Mouse (Mus musculus): ENCODE data around the gene Vps36.

Gene Vps36

DNA sequence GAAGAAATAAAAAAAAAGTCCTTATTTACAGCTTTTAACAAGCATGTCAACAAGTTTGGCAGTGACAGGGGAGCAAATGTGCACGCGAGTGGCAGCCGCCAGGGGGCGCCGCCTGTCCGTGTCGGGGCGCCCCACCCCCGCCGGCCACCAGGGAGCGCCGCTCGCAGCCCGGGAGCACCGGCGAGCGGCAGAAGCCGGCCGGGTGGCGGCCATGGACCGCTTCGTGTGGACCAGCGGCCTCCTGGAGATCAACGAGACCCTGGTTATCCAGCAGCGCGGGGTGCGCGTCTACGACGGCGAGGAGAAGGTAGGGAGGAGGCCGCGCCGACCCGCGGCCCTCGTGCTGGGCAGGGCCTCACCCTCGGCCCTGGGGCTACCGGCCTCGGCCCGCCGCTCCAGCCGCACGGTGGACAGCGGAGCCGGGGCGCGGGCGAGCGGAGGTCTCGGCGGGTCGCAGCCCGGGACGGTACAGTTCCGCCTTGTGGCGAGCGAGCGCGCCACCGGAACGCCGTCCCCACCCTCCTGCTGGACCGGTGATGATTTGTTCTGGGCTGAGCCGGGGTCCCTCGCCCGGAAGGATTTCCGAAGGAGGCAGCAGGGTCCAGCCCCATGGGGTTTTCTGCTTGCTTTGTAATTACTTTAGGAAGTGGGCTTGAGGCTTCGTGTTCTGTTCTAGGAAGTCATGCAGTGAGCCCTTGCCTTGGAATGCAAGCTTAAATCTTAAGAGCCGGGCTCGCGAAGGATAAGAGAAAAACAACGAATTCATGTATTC is at the start of gene Vps36:
Gene Vps36 (plus strand): TSS at position 150 of the 772 bp plus-strand sequence.
- peak; percentile 60 for DNase-seq (ENCODE audit: low read depth)

DNA sequence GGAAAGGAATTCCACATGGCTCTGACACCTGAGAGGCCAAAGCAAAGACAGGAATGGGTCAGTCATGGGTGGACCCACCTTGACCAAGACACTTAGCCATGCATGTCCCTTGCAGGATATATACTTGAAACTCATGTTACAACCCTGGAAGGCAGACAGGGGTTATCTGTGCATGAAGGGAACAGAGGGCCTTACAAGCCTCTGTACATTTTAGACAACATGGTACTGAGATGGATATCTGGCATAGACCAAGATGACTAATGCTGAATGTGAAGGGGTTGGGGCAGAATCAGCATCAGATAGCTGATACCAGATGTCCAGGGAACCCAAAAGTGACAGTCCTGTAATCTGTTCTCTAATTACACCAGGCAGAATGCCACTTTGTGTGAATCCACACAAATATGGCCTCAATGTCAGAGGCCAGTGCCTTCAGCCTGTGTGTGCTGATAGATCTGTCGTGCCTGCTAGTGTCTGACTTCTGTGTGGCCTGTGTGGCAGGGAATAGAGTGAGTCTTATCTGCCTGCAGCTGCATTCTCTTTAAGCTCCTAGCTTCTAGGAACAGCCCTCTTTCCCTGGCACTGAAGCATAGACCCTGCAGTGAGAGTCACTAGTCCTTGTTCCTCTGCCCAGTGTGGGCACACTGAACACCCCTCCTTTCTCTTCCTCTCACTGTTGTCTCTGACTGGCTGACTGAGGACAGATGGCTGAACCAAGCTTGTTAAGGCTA is 48.7 kb upstream of the Vps36 start:
- no peak for DNase-seq (ENCODE audit: low read depth)

DNA sequence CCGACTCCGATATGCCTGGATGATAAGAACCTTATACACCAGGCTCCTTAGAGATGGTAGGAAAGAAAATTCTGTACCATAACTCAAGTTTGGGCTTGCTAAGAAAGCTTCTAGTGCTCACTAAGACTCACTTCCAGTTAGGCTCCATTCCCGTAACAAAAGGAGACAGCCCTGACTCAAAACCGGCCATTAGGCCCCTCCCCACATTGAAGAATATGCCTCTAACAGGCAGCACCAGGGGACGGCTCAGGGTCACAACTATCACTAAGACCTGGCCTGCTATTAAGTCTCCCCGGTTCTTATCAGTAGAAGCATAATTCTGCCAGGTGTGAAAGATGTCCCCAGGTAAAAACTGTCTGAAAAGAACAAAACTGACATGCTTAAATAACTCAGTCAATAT is 46.8 kb upstream of the Vps36 start:
- no peak for DNase-seq (ENCODE audit: low read depth)

DNA sequence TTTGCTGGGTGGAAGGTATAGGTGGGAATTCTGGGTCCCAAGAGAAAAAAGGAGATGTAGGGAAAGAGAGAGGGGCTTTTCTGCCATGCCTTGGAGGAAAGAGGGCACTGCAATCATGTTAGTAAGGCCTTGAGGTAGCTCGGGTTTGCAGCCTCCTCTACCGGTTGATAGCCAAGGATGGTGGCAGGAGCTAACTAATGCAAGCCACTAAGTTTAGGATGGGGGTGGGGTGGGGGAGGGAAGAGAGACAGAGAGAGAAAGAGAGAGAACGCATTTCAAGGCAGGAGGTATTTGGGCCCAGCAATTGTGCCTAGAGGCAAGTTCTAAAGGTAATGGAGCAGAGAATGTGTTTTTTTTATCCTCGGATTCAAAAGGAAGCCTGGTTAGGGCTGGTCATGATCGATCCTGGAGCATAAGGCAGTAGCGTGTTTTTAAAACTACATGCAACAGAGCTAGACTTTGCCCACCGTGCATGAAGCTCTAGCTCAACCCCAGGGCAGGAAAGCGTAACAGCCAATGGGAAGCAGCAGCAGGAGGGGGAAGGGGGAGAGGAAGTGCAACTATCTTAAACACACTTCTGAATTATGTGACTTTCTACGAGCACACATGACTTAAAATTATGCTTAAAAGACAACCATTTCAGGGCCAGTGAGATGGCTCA is 44.8 kb upstream of the Vps36 start:
- DNase-seq (ENCODE audit: low read depth) = no peak

DNA sequence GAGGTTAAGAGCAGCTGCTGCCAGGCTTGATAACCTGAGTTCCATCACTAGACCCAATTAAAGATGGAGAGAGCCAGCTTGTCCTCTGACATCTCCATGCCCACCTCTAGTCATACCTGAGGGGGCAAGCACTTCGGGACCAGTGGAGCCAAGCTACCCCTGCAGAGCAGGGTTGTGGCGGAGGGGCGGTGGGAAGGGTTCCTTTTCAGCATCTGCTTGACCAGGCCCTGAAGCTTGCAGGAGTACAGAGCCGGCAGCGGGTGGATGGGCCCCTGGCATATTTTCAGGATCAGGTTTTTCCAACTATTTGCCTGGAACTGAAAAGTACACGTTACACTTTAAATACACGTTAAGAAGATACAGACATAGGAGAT is 44.3 kb upstream of the Vps36 start:
- no peak for DNase-seq (ENCODE audit: low read depth)

DNA sequence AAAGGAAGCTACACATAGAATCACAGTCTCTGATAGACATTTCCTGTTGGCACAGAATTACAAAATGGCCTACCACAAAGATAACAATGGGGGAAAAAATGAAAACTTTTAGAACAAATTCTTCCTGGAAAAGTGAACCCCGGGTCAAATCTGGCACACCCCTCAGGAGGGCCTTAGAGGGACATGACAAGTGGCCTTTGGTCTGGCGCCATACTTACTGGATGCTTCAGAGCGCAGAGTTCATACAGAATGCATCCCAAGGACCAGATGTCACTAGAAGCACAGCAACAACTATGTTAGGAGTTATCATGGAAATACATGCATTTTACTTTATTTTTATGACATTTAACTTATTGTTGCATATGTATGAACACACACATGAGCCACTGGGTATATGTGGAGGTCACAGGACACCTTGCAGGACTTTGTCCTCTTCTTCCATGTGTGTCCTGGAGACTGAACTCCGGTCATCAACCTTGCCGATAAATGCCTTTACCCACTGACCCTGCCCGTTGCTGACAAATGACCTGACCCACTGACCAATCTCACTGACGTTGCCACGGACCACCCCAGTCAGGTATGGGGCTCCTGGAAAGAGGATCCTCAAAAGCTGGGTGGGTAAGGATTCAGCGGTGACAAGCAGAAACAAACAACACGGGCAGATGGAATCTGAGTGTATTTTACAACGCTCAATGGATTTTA is 42.8 kb upstream of the Vps36 start:
- DNase-seq (ENCODE audit: low read depth) = no peak

DNA sequence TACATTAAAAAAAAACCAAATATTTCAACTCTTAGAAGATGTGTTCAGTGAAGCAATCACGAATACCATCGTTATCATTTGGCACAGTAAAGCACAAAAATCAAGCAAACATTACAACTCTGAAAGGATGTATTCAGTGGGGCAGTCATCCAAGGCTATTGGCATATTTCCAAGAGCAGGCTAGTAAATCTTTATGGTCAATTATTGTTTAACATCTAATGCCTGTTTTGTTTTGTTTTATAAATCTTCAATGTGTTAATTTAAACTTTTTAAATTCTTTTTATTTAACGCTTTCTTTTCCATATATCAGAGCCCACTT is 42.3 kb upstream of the Vps36 start:
- DNase-seq (ENCODE audit: low read depth) = no peak

DNA sequence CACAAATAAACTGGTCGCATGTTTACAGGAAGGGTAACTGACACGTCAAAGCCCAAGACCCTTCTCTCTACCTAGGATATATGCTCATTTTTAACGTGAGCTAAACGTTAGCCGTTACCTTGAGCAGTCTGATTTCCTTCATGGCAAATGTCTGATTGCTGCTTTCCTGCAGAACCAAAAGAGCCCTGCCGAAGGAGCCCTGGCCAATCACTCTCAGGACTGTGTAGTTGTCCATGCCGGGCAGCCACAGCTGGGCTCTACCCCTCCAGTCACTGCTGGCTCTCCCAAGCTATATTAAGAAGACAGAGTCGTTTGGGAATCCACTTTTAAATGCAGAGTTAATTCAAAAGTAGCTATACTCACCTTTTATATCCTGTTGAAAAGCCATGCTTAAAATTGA is 30.4 kb upstream of the Vps36 start:
- no peak for DNase-seq (ENCODE audit: low read depth)

DNA sequence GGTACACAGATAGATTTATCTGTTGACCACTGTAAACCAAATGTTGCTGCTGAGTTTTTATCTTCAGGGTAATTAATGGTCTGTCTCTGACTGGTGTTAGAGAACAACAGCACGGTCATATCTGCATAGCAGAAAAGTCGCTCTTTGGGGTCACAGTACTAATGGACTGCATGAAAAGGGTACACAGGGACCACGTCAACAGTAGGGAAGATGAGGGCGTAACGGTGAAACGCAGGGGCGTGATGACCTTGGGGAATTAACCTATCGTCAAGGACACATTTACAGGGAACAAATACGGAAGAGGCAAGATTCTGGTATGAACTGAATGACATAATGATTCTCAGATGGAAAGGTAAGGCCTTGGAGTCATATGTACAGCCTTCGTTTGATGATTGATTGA is 28.2 kb upstream of the Vps36 start:
- DNase-seq (ENCODE audit: low read depth) = no peak

DNA sequence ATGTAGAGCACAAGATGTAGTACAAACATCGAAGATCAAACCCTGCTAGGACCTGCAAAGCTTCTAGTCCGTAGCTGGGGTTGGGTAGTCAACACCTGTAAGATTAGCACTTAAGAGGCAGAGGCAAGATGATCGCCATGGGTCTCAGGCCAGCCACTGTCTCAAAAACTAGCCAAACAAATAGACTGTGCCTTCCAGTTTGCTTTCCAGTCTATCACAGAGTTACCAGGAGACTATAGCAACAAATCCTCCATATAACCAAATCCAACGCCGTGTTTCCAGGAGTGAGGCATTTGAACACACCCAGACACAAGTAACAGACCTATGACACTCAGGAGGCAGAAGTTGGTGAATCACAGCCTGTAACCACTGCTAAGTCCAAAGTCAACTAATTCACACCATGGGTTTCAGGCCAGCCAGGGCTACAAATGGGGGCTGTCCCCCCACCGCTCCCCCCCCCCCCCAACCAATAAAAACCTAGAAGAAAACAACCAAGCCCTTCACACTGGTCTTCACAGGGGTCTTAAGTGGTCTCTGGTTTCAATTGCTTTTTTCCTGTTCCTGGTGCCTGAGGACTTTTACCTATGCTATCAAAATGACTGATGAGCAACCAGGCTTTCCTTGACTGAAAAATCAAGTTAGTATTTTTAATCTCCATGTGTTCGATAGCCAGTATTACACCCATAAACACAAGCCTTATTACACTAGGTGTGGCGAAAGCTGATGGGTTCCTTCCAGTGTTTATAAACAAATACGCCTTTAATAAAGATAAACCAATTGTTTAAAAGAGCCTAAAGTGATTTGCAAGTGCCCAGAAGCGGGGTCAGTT is 27.1 kb upstream of the Vps36 start:
- DNase-seq (ENCODE audit: low read depth) = no peak

DNA sequence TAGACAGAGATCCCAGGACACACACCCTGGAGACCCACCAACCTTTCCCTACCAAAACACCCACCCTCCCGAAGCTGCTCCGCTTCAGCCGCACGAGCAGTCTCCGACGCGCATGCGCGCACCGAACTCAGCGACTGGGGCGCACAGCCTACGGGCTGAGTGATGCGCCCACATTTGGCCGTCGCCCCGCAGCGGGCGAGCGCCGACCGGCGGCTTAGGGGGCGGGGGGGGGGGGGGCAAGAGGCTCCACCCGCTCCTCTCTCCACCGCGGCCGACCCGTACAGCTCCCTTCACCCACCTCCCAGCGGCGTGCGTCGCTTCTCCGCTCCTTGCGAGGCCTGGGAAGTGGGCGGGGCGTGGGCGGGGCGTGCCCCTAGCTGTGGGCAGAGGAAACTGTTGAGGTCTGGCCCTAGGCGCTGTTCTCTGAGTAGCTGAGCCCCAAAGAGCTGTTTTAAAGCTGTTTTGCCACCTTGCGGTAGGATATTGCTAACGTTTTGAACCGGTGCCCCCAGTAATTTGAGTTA is 26.5 kb upstream of the Vps36 start, which contains the start of gene Nek3:
Gene Nek3 (minus strand): TSS at position 356 of the 524 bp plus-strand sequence.
- peak; percentile 77 for DNase-seq (ENCODE audit: low read depth)

DNA sequence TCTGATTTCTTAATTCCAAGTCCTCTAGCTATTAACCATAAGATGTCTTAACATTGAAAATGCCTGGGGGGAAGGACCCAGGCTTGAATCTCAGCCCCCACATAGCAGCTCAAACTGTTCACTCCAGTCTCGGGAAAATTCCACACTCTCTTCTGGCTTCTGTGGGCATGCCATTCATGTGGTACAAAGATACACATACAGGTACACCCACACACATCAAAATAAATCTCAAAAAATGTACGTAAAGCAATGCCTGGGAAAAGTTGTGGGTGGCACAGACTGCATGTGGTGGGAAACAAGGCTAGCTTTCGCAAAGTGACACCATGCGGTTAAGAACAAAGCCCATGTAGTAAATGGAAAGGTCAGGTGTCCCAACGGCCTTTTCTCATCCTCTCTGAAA is 23.4 kb upstream of the Vps36 start:
- no peak for DNase-seq (ENCODE audit: low read depth)

DNA sequence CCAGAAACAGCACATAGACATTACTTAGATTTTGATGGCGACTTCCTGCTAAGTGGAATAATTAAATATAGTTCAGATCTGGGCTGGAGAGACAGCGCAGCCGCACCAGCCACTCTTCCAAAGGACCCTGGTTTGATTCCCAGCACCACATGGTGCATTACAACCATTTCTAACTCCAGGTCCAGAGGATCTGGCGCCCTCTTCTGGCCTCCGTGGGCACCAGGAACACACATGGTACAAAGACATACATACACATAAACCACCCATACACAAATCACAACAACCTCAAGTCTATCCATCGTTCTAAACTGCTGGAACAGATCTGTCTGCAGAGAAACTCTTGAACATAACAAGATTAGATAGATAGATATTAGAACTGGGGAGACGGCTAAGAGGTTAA is 16.6 kb upstream of the Vps36 start:
- no peak for DNase-seq (ENCODE audit: low read depth)

DNA sequence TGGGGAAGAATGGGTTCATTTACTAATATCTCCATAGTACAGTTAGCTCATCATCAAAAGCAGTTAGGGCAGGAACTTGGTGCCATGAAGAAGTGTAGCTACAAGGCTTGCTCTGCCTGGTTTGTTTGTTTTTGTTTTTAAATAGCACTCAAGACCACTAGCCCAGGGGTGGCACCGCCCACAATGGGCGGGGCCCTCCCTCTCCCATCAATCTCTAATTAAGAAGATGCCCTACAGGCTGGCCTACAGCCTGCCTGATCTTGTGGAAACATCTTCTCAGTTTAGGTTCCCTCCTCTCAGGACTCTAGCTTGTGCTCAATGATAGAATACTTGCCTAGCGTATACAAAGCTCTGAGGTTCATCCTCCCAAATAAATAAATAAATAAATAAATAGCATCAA is 7.7 kb upstream of the Vps36 start:
- peak; percentile 46 for DNase-seq (ENCODE audit: low read depth)

DNA sequence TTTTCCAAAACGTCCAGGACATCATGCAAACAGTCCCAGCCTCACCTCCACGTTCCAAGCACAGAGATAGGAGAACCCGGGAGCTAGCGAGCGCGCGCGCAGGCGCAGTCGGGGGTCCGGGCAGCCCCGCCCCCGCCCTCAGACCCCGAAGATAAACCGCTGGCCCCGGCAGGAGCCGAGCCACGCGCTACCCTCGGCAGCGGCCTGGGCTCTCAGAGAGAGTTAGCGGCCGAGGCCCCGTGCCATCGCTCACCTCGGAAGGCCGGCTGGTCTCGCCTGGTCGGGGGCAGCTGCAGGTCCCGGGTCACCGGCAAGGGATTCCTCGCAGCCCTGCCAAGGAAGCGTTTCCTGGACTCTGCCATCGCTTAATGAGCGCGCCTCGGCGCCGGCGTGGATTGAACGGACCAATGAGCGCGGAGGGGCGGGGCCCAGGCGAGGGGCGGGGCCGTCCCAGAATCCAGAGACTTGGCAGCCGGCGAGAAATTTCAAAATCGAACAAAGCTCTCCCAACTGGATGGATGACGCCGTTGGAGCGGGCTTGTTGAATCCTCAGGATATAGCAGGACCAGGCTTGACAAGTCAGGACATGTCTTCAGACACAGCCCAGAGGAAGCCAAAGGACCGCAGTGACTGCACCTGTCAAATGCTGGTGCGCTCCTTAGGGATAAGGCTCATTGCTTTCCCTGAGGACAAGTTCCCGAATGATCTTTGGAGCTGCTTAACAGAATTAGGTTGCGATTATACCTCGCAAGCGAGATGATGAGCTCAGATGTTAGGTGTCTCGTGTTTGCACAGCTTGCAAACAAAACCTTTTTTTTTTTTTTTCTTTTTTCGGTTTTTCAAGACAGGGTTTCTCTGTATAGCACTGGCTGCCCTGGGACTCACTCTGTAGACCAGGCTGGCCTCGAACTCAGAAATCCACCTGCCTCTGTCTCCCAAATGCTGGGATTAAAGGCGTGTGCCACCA is 6.9 kb upstream of the Vps36 start, which contains the start of gene Ckap2:
Gene Ckap2 (minus strand): TSS at position 389 of the 967 bp plus-strand sequence.
- DNase-seq (ENCODE audit: low read depth) = peak; percentile 85

DNA sequence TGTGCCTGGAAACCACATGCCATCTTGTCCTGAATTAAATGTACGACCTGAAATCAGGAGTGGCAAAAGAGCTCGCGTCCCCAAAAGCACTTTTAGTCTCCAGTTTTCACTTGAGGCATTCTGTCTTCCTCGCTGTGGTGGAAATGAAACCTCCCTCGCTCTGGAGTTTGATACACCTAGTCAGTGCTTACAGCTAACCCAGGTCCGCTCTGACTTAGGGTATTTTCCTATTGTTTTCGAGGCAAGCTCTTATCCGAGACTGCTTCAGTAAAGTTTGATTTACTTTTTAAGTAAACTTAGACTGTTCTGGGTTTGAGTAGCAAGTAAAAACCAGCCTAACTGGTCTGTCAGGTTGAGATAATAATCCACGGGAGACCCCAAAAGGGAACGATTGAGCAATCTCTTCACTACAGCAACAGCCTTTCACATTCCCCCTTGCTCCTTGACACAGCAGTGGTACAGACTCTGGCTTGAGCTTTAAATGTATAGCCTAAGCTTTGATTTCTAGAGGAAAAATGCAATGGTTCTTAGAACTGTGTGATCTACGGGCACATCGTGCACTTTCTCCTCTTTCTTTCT is 912 bp downstream of the Vps36 start:
- DNase-seq (ENCODE audit: low read depth) = no peak

DNA sequence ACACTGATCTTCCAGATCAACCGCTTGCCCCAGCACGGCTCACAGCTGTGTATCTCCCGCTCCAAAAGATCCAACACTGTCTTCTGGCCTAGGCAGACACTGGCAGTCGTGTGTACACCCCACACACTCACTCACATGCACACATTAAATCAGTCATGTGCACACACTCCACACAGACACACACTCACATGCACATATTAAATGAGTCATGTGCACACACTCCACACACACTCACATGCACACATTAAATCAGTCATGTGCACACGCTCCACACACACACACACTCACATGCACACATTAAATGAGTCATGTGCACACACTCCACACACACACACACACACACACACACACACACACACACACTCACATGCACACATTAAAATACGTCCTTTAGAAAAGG is 5.3 kb downstream of the Vps36 start:
- no peak for DNase-seq (ENCODE audit: low read depth)

DNA sequence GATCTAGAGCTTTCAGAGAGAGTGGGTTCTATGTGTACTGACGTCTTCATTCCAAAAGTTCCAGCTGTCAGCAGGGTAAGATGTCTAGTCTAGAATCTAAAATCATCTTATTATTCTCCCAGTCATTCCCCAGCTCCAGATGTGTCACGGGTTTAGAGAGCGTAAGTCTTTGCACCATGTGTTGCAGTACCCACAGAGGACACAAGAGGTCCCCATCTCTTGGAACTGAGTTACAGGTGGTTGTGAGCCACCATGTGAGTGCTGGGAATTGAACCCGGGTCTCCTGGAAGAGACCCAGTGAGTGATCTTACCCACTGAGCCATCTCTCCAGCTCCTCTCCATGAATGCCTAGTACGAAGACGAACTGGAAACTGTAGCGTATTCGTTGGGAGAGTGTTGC is 6.9 kb downstream of the Vps36 start:
- DNase-seq (ENCODE audit: low read depth) = no peak

DNA sequence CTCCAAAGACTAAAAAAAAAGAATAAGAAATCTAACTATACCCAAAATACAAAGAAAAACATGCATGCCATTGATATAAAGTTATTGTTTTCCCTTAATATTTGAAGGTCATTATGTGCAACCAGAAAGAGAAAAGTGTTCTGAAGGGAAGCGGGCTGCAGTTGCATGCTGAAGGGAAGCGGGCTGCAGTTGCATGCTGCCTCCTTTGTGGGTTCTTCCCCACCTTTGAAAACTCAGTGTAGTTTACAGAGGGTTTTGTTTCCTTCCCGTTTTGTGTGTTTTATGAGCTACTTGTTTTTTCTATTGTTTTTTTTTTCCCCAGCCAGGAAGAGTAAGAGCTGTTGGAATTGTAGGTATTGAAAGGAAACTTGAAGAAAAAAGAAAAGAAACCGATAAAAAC is 14.9 kb downstream of the Vps36 start:
- DNase-seq (ENCODE audit: low read depth) = no peak

DNA sequence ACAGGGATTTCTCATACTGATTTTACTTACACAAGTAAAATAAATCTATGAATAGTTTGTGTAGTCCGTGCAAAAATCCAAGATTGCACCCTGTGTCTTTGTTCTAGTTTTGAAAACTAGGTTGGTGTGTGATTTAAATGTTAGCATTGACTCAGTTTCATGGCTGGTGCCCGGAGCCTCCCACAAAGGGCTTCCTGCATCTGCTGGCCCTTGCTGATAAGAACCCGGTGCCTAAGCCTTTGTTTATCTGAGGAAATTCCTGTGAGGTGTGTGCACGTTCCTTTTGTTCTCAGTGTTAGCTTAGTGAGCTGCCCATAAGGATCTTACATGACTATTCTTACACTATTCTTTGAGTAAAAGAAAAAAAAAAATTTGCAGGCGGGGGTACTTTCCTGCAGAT is 16.4 kb downstream of the Vps36 start:
- DNase-seq (ENCODE audit: low read depth) = peak; percentile 54
